Mouse (Mus musculus) erythroblast, embryonic 14.5 days (primary cell): Measurements from ENCODE around the gene Pde4d.

Source experiments
- GATA1 ChIP-seq: IDR thresholded peaks from 2 replicates; pipeline ENCODE4 v1.6.1; 2012; ENCODE audit warnings: low read length, inconsistent platforms, mixed read lengths
- TAL1 ChIP-seq: IDR thresholded peaks from 3 replicates; pipeline ENCODE4 v1.6.1; 2012; ENCODE audit warnings: low read length, inconsistent platforms, mixed read lengths

DNA sequence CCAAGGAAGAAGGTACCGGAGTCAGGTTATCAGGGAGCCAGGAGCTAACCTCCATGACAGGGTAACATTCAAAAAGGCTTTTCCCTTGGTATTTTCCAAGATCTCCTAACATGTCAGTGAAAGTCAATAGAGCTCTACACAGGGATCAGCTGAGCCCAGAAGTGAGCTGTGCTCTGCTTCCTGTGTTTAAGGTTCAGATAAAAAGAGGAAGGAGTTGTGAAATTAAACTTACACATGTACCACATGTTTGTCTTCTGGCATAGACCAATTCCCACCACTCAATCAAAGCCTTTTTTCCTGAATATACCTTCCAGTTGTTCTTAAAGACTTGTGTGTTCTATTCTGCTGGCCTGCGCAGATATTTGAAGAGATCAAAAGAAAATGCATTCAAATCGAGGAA is 37.3 kb downstream of the Pde4d start:
- TF ChIP-seq GATA1: no peak
- no peak for TF ChIP-seq TAL1
